Mouse (Mus musculus) erythroblast, embryonic 14.5 days (primary cell): ENCODE results near the gene Bhlhe41.

Experiments
- GATA1 ChIP-seq: IDR thresholded peaks from 2 replicates; pipeline ENCODE4 v1.6.1; 2012; ENCODE audit warnings: low read length, inconsistent platforms, mixed read lengths
- TAL1 ChIP-seq: IDR thresholded peaks from 3 replicates; pipeline ENCODE4 v1.6.1; 2012; ENCODE audit warnings: low read length, inconsistent platforms, mixed read lengths

GRCm38 (mm10) chr6:145887719-145888118 is 22.4 kb upstream of the Bhlhe41 start:
- no peak for TF ChIP-seq GATA1
- no peak for TF ChIP-seq TAL1
